Mouse (Mus musculus) neural tube, embryonic 12.5 days (tissue): ENCODE measurements around the gene Mical2. TPM values are rescaled to one million over a fixed set of nuclear protein-coding genes. Genes with fewer than 3 reads are reported as not detected.
A peak's percentile ranks its signal among the peaks of the same experiment; 100 is the strongest.

ENCODE experiments used
- ATAC-seq: fragments of 200-750 bp; cut with Nextera tagmentation; 2 replicates; pipeline ENCODE4 v1.8.0; 2017; ENCODE audit warnings: low read depth, mild to moderate bottlenecking, moderate TSS enrichment, moderate library complexity; ENCODE audit not compliant: low FRiP score
- H3K27ac ChIP-seq: fragments of 300-500 bp; sonication (generic); 2 replicates; pipeline ENCODE4 v1.5.1; 2016
- H3K27me3 ChIP-seq: fragments of 300-500 bp; sonication (generic); replicated peaks from 2 replicates; pipeline ENCODE4 v1.6.1; 2016; ENCODE audit warnings: mild to moderate bottlenecking
- H3K36me3 ChIP-seq: fragments of 300-500 bp; sonication (generic); 2 replicates; pipeline ENCODE4 v1.6.1; 2016; ENCODE audit warnings: mild to moderate bottlenecking
- H3K4me1 ChIP-seq: fragments of 300-500 bp; sonication (generic); 2 replicates; pipeline ENCODE4 v1.6.1; 2016
- H3K4me2 ChIP-seq: fragments of 300-500 bp; sonication (generic); replicated peaks from 2 replicates; pipeline ENCODE4 v1.6.1; 2016; ENCODE audit warnings: mild to moderate bottlenecking
- H3K4me3 ChIP-seq: fragments of 300-500 bp; sonication (generic); 2 replicates; pipeline ENCODE4 v1.5.1; 2016
- H3K9ac ChIP-seq: fragments of 300-500 bp; sonication (generic); 2 replicates; pipeline ENCODE4 v1.6.1; 2016; ENCODE audit warnings: mild to moderate bottlenecking
- H3K9me3 ChIP-seq: fragments of 300-500 bp; sonication (generic); 2 replicates; pipeline ENCODE4 v1.6.1; 2016; ENCODE audit warnings: mild to moderate bottlenecking
- WGBS: fragments of 180-500 bp; shearing (Covaris S2); methylation state at CpG from one replicate; pipeline ENCODE4 v1.1.7; 2016; 5-methylcytosine and 5-hydroxymethylcytosine counted together
- polyA plus RNA-seq: library from polyadenylated mRNA; unstranded; fragments of >200 nt; fragmentation: Nextera tagmentation; extraction: Ambion mirVana; gene quantifications from 2 replicates; pipeline ENCODE4 v1.2.1, GENCODE M21; 2016

The Mical2 gene
- polyA plus RNA-seq, 1 experiment from 2014 or later: 2.0 TPM

DNA sequence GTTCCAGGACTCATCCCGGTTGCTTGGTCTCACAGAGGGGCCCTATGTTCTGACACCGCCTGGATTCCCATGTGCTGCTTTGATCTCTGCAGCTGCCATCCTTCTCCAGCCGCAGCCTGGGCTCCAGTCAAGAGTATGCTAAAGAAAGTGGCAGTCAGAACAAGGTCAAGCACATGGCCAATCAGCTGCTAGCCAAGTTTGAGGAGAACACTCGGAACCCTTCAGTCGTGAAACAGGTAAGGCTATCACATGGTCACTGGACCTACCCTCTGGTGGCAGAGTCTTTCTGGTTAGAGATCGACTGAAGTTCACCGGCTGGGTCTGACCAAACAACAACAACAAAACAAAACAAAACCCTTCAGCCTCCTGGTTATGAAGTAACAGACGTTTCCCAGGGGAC, 106.1 kb downstream of the Mical2 start:
- no peaks in the 10 kb centered on the region for H3K9me3 ChIP-seq
- WGBS: 82% methylated on average over 8 of the region's 8 CpGs
- no peak overlapping the region for H3K9ac ChIP-seq
- H3K27me3 ChIP-seq: no peaks in the 10 kb centered on the region
- no peaks in the 10 kb centered on the region for H3K36me3 ChIP-seq
- no peaks in the 10 kb centered on the region for H3K4me1 ChIP-seq
- no peak overlapping the region for H3K27ac ChIP-seq
- no peak overlapping the region for H3K4me2 ChIP-seq
- H3K4me3 ChIP-seq: no peak overlapping the region
- no peak for ATAC-seq

- no peaks in the 10 kb centered on the region for H3K9me3 ChIP-seq
- H3K36me3 ChIP-seq: no peaks in the 10 kb centered on the region
- no peak overlapping the region for H3K4me3 ChIP-seq
- no peaks in the 10 kb centered on the region for H3K27me3 ChIP-seq
- no peak overlapping the region for H3K4me2 ChIP-seq
- H3K9ac ChIP-seq: no peak overlapping the region
- no peak overlapping the region for H3K27ac ChIP-seq
- H3K4me1 ChIP-seq: no peaks in the 10 kb centered on the region
- WGBS: 84% methylated on average over 5 of the region's 5 CpGs
- no peak for ATAC-seq
These were observed 106.8 kb downstream of the Mical2 start for GRCm38 (mm10) chr7:112332426-112332825.

DNA sequence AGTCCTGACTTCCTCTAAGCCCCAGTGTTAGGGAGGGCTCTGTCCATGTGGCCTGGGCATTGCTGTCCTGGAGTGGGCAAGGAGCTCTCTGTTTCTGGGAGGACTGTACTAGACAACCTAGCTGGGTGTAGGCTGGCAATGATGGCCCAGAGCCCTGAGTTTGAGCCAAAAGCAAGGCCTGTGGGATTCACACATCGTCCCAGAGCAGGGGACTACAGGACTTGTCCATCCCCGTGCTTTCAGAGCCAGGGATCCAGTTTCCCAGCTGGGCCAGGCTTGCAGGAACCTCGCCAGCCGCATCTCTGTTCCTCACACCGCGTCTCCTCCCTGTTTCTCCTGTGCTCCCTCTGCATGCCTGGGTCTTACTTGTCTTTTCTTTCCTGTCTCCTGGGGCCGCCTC, 107.7 kb downstream of the Mical2 start:
- H3K27ac ChIP-seq: no peak overlapping the region
- H3K4me1 ChIP-seq: no peaks in the 10 kb centered on the region

DNA sequence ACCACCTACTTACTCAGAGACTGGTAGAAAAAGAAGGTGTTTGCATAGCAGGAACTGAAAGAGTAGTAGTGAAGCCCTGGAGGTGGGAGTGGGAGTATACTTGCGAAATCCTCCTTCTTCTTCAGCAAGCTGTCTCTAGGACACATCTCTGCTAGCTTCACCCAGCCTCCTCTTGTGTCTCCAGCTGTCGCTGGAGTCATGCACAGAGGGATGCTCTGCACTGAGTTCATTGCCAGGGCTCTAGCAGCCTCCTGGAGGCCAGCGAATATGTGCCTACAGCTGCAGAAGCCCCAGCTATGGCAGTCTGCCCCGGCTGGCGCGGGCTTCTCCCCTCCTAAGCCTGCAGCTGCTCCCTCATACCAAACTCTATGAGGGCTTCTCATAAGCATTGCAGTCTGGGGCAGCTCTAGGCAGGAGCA, 110.6 kb downstream of the Mical2 start:
- H3K9ac ChIP-seq: no peak overlapping the region
- no peak overlapping the region for H3K4me3 ChIP-seq
- H3K9me3 ChIP-seq: no peaks in the 10 kb centered on the region
- no peak for ATAC-seq
- no peaks in the 10 kb centered on the region for H3K36me3 ChIP-seq
- H3K4me1 ChIP-seq: no peaks in the 10 kb centered on the region
- no peak overlapping the region for H3K27ac ChIP-seq
- 81% methylated on average over 6 of the region's 6 CpGs for WGBS
- no peaks in the 10 kb centered on the region for H3K27me3 ChIP-seq
- H3K4me2 ChIP-seq: no peak overlapping the region

More for the DNA sequence above, 107.7 kb downstream of the Mical2 start:
- Histone ChIP-seq H3K36me3 (no peaks in the 10 kb centered on the region), H3K27me3 (no peaks in the 10 kb centered on the region), H3K4me2 (no peak overlapping the region), H3K4me3 (no peak overlapping the region), H3K9ac (no peak overlapping the region), H3K9me3 (no peaks in the 10 kb centered on the region)
- 90% methylated on average over 7 of the region's 7 CpGs for WGBS
- ATAC-seq: no peak

DNA sequence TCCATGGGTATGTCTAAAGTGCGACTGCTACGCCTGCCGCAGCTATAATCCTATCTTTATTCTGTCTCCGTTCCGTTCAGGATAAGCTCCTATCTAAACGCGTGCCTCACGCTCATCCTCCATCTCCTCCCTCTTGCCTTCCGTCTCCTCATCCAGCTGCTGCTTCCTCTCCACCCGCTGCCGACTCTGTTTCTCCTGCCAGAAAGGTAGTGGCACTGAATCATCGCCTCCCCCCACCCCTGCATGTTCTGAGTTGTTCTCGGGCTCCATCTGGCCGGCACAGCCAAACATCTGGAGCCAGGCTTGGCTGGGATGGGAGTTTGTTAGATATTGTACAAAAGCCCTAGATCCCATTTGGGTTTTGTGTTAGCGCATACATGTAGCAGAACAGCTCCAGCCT, 111.1 kb downstream of the Mical2 start:
- no peak for ATAC-seq
- WGBS: 85% methylated on average over 15 of the region's 15 CpGs
- Histone ChIP-seq H3K27me3 (no peaks in the 10 kb centered on the region), H3K27ac (no peak overlapping the region), H3K4me1 (no peaks in the 10 kb centered on the region), H3K4me3 (no peak overlapping the region), H3K9me3 (no peaks in the 10 kb centered on the region), H3K4me2 (no peak overlapping the region), H3K9ac (no peak overlapping the region), H3K36me3 (no peaks in the 10 kb centered on the region)

DNA sequence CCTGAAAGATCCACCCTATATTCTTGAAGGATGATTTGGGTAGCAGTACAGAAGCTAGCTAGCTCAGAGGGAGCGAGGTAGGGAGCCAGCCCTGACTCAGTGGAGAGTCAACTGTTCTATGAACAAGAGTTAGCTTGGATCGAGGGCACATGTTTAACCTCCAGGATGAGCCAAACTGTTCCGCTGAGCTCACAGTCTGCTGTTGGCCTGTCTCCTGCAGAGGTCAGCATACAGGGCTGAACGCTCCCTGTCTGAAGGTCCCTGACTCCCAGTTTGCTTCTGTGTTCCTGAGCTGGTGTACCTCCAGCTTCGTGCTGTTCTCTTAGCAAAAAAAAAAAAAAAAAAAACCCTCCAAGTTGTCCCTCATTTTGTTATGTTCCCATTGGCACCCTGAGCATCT, 112.1 kb downstream of the Mical2 start:
- ATAC-seq: no peak
- H3K27me3 ChIP-seq: no peaks in the 10 kb centered on the region
- no peak overlapping the region for H3K4me2 ChIP-seq
- H3K4me1 ChIP-seq: no peaks in the 10 kb centered on the region
- WGBS: 85% methylated on average over 5 of the region's 5 CpGs
- no peak overlapping the region for H3K4me3 ChIP-seq
- H3K9ac ChIP-seq: no peak overlapping the region
- H3K36me3 ChIP-seq: no peaks in the 10 kb centered on the region
- no peaks in the 10 kb centered on the region for H3K9me3 ChIP-seq
- no peak overlapping the region for H3K27ac ChIP-seq

- Histone ChIP-seq H3K27ac (no peak overlapping the region), H3K27me3 (no peaks in the 10 kb centered on the region), H3K4me3 (no peak overlapping the region), H3K36me3 (no peaks in the 10 kb centered on the region), H3K4me1 (no peaks in the 10 kb centered on the region), H3K4me2 (no peak overlapping the region), H3K9me3 (no peaks in the 10 kb centered on the region), H3K9ac (no peak overlapping the region)
- ATAC-seq: no peak
- 78% methylated on average over 3 of the region's 3 CpGs for WGBS
These were observed 115.4 kb downstream of the Mical2 start for GRCm38 (mm10) chr7:112341052-112341451.

GRCm38 (mm10) chr7:112345687-112346086, 120.0 kb downstream of the Mical2 start:
- ATAC-seq: no peak
- H3K9me3 ChIP-seq: no peaks in the 10 kb centered on the region
- no peak overlapping the region for H3K4me2 ChIP-seq
- H3K4me1 ChIP-seq: no peaks in the 10 kb centered on the region
- no peak overlapping the region for H3K27ac ChIP-seq
- 84% methylated on average over 1 of the region's 1 CpGs for WGBS
- H3K4me3 ChIP-seq: no peak overlapping the region
- H3K27me3 ChIP-seq: no peaks in the 10 kb centered on the region
- no peak overlapping the region for H3K9ac ChIP-seq
- no peaks in the 10 kb centered on the region for H3K36me3 ChIP-seq

GRCm38 (mm10) chr7:112351541-112351940, 125.9 kb downstream of the Mical2 start:
- WGBS: 68% methylated on average over 3 of the region's 3 CpGs
- H3K4me2 ChIP-seq: no peak overlapping the region
- peaks cover 40% of the 10 kb centered on the region for H3K4me1 ChIP-seq
- H3K27me3 ChIP-seq: no peaks in the 10 kb centered on the region; the same call in 1 of the 2 replicates
- no peak for ATAC-seq
- H3K36me3 ChIP-seq: no peaks in the 10 kb centered on the region
- no peak overlapping the region for H3K9ac ChIP-seq
- no peaks in the 10 kb centered on the region for H3K9me3 ChIP-seq
- H3K4me3 ChIP-seq: no peak overlapping the region
- H3K27ac ChIP-seq: no peak overlapping the region

DNA sequence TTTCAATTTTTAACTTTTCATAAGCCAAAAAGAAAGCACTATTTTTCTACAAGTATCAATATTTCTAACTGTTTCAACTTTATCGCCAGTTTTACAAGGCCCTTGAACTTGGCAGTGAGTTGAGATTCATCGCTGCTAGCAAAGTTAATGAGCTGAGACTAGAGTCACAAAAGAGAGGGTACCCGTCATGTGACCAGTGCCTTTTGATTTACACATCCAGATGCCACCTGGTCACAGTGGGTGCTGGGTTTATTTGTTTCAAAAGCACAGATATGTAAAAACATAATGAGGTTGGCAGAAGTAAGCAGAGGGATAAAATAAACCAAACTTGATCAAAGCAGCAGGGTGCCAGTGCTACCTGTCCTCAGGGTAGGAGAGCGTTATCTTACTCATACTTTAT, 126.3 kb downstream of the Mical2 start:
- no peaks in the 10 kb centered on the region; the same call in 1 of the 2 replicates for H3K27me3 ChIP-seq
- H3K4me2 ChIP-seq: no peak overlapping the region
- H3K9me3 ChIP-seq: no peaks in the 10 kb centered on the region
- no peak overlapping the region for H3K27ac ChIP-seq
- H3K4me1 ChIP-seq: peaks cover 40% of the 10 kb centered on the region
- 57% methylated on average over 4 of the region's 4 CpGs for WGBS
- H3K36me3 ChIP-seq: no peaks in the 10 kb centered on the region
- ATAC-seq: no peak
- no peak overlapping the region for H3K9ac ChIP-seq
- H3K4me3 ChIP-seq: no peak overlapping the region

GRCm38 (mm10) chr7:112353011-112353410, 127.4 kb downstream of the Mical2 start:
- Histone ChIP-seq H3K9ac (no peak overlapping the region), H3K27ac (no peak overlapping the region), H3K4me1 (peaks cover 40% of the 10 kb centered on the region), H3K36me3 (no peaks in the 10 kb centered on the region), H3K4me3 (no peak overlapping the region), H3K27me3 (no peaks in the 10 kb centered on the region; the same call in 1 of the 2 replicates), H3K9me3 (no peaks in the 10 kb centered on the region), H3K4me2 (no peak overlapping the region)
- 86% methylated on average over 4 of the region's 4 CpGs for WGBS
- no peak for ATAC-seq

DNA sequence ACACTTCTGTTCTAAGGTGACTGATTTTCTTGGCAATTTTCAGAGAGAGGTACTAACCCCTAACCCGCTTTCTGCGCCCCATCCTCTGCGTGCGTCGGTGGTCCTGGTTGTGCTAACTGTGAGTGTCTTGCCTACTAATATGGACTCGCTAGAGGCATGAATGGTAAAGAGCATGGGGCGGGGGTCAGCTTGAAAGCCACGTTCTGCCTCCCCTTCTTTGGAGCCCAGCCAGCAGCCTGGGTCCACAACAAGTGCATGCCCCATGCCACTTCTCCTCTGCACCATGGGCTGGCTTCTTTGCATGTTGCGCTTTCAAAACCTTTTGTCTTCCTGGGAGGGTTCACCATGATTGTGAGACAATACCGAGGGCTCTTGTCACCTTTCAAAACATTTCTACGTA, 128.3 kb downstream of the Mical2 start:
- no peaks in the 10 kb centered on the region for H3K9me3 ChIP-seq
- H3K27me3 ChIP-seq: no peaks in the 10 kb centered on the region; the same call in 1 of the 2 replicates
- no peak overlapping the region for H3K27ac ChIP-seq
- 64% methylated on average over 11 of the region's 11 CpGs for WGBS
- H3K9ac ChIP-seq: no peak overlapping the region
- H3K4me3 ChIP-seq: no peak overlapping the region
- peaks cover 40% of the 10 kb centered on the region for H3K4me1 ChIP-seq
- H3K36me3 ChIP-seq: no peaks in the 10 kb centered on the region
- ATAC-seq: peak; percentile 36; the same call in 1 of the 2 replicates
- H3K4me2 ChIP-seq: no peak overlapping the region

GRCm38 (mm10) chr7:112354503-112354951, 128.9 kb downstream of the Mical2 start:
- Histone ChIP-seq H3K4me1 (peaks cover 40% of the 10 kb centered on the region), H3K36me3 (no peaks in the 10 kb centered on the region), H3K9ac (no peak overlapping the region), H3K9me3 (no peaks in the 10 kb centered on the region), H3K4me3 (no peak overlapping the region), H3K27me3 (no peaks in the 10 kb centered on the region; the same call in 1 of the 2 replicates), H3K4me2 (peak overlapping the region; percentile 22; the same call in 1 of the 2 replicates), H3K27ac (no peak overlapping the region)
- 37% methylated on average over 7 of the region's 7 CpGs for WGBS
- ATAC-seq: peak; percentile 87
